8 mouse cellular contexts compared by ENCODE assay signal in the genomic region with DNA sequence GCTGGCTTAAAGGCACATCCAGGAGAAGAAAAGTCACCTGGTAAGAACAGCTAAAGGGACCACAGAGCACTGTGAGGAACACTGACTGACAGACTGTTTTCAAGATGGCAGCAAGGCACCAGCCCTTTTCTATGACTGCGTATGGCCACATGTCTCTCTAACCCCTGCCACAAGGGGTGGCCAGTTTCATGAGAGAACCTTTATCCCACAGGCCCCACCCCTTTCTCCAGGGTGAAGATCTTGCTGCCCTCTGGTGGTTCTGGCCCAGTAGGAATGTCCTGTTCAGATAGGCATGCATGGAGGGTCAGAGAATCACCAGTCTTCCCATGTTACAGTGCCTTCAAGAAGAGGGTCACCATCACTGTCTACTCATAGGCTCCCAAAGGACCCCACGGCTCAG. TPM values are rescaled to one million over a fixed set of nuclear protein-coding genes. Genes with fewer than 3 reads are reported as not detected.
DNase-seq lines count a peak whose midpoint lies in the region; ATAC-seq and TF ChIP-seq lines count a peak whose summit lies in the region.

No protein-coding gene starts in this region.

- no peak overlapping the region for H3K4me3 ChIP-seq in hindbrain, postnatal 0 days (ENCODE audit: low read length)
- no peak overlapping the region for H3K4me3 ChIP-seq in hindbrain, embryonic 16.5 days (ENCODE audit: low read length)
- H3K4me3 ChIP-seq in forebrain, embryonic 14.5 days (ENCODE audit: low read depth, low read length): no peak overlapping the region
- no peak overlapping the region for H3K4me3 ChIP-seq in forebrain, embryonic 16.5 days (replicated peaks; ENCODE audit: low read length)

- H3K4me1 ChIP-seq in hindbrain, postnatal 0 days (ENCODE audit: insufficient read depth, low read length): no peaks in the 10 kb centered on the region
- H3K4me1 ChIP-seq in hindbrain, embryonic 16.5 days (ENCODE audit: control insufficient read depth, insufficient read depth, low read depth, low read length): no peaks in the 10 kb centered on the region
- no peaks in the 10 kb centered on the region for H3K4me1 ChIP-seq in forebrain, embryonic 14.5 days (ENCODE audit: control insufficient read depth, insufficient read depth, low read length)
- no peaks in the 10 kb centered on the region for H3K4me1 ChIP-seq in forebrain, embryonic 16.5 days (replicated peaks; ENCODE audit: control insufficient read depth, insufficient read depth, low read length)

- no peaks in the 10 kb centered on the region for H3K36me3 ChIP-seq in hindbrain, postnatal 0 days (ENCODE audit: insufficient read depth, low read length)
- H3K36me3 ChIP-seq in hindbrain, embryonic 16.5 days (ENCODE audit: control insufficient read depth, insufficient read depth, low read length): no peaks in the 10 kb centered on the region
- no peaks in the 10 kb centered on the region for H3K36me3 ChIP-seq in forebrain, embryonic 14.5 days (ENCODE audit: control insufficient read depth, insufficient read depth, low read length)
- no peaks in the 10 kb centered on the region for H3K36me3 ChIP-seq in forebrain, embryonic 16.5 days (ENCODE audit: control insufficient read depth, insufficient read depth)

- no peak for DNase-seq in hindbrain, postnatal 0 days (ENCODE audit: low spot score)
- peak; percentile 8 for DNase-seq in MN1 (ENCODE audit: low spot score)
- DNase-seq in lung, postnatal 25 days (ENCODE audit: low spot score): peak; percentile 39
- no peak for DNase-seq in ovary, postnatal 36 days (ENCODE audit: low spot score)
- DNase-seq in forebrain, embryonic 14.5 days (ENCODE audit: low spot score): no peak

- H3K9me3 ChIP-seq in hindbrain, postnatal 0 days (ENCODE audit: low read length): no peaks in the 10 kb centered on the region
- peaks cover 2% of the 10 kb centered on the region for H3K9me3 ChIP-seq in hindbrain, embryonic 16.5 days (ENCODE audit: control insufficient read depth, low read length)
- H3K9me3 ChIP-seq in forebrain, embryonic 14.5 days (replicated peaks; ENCODE audit: control insufficient read depth, low read length): no peaks in the 10 kb centered on the region; the same call in 1 of the 2 replicates
- 0 out of 2 replicates have a peak, but pooled peaks cover 2% of the 10 kb centered on the region for H3K9me3 ChIP-seq in forebrain, embryonic 16.5 days (ENCODE audit: control insufficient read depth, low read length)

- ATAC-seq in hindbrain, postnatal 0 days: no peak
- no peak for ATAC-seq in hindbrain, embryonic 16.5 days
- ATAC-seq in erythroid progenitor cell, adult 5-6 weeks (replicated peaks; ENCODE audit: low FRiP score, poor library complexity, severe bottlenecking): 0 out of 2 replicates have a peak, but pooled peaks have one; percentile 19
- ATAC-seq in forebrain, embryonic 14.5 days: no peak
- ATAC-seq in forebrain, embryonic 16.5 days: no peak

- H3K27me3 ChIP-seq in hindbrain, postnatal 0 days (ENCODE audit: insufficient read depth, low read length): no peaks in the 10 kb centered on the region
- H3K27me3 ChIP-seq in hindbrain, embryonic 16.5 days (replicated peaks; ENCODE audit: control insufficient read depth, insufficient read depth, low read length): no peaks in the 10 kb centered on the region
- H3K27me3 ChIP-seq in forebrain, embryonic 14.5 days (replicated peaks; ENCODE audit: control insufficient read depth, insufficient read depth, low read length): no peaks in the 10 kb centered on the region
- H3K27me3 ChIP-seq in forebrain, embryonic 16.5 days (replicated peaks; ENCODE audit: control insufficient read depth, insufficient read depth, low read length): no peaks in the 10 kb centered on the region

- no peak overlapping the region for H3K27ac ChIP-seq in hindbrain, postnatal 0 days
- no peak overlapping the region for H3K27ac ChIP-seq in hindbrain, embryonic 16.5 days (ENCODE audit: low read depth, low read length)
- H3K27ac ChIP-seq in forebrain, embryonic 14.5 days (ENCODE audit: low read depth, low read length): no peak overlapping the region
- no peak overlapping the region for H3K27ac ChIP-seq in forebrain, embryonic 16.5 days (ENCODE audit: low read length)

- TF ChIP-seq CTCF in hindbrain, postnatal 0 days (IDR thresholded peaks at IDR 0.05; ENCODE audit: low read depth): peak; percentile 47

- no peak overlapping the region for H3K9ac ChIP-seq in hindbrain, postnatal 0 days (replicated peaks; ENCODE audit: low read length)
- no peak overlapping the region for H3K9ac ChIP-seq in hindbrain, embryonic 16.5 days (ENCODE audit: low read depth, low read length)
- H3K9ac ChIP-seq in forebrain, embryonic 14.5 days (ENCODE audit: low read length): no peak overlapping the region
- H3K9ac ChIP-seq in forebrain, embryonic 16.5 days (replicated peaks; ENCODE audit: low read depth, low read length): no peak overlapping the region

- H3K4me2 ChIP-seq in hindbrain, postnatal 0 days (ENCODE audit: low read depth, low read length): no peak overlapping the region
- H3K4me2 ChIP-seq in hindbrain, embryonic 16.5 days (ENCODE audit: low read length): no peak overlapping the region
- H3K4me2 ChIP-seq in forebrain, embryonic 14.5 days (ENCODE audit: low read length): no peak overlapping the region
- H3K4me2 ChIP-seq in forebrain, embryonic 16.5 days (ENCODE audit: low read length): no peak overlapping the region

- 69% methylated on average over 2 of the region's 2 CpGs for WGBS in hindbrain, postnatal 0 days
- WGBS in hindbrain, embryonic 16.5 days: 74% methylated on average over 2 of the region's 2 CpGs
- 79% methylated on average over 2 of the region's 2 CpGs for WGBS in forebrain, embryonic 14.5 days
- WGBS in forebrain, embryonic 16.5 days: 66% methylated on average over 2 of the region's 2 CpGs

RNA-seq across cellular contexts. Expression of gene Trpv1, which starts 10.1 kb away (rescaled TPM):
- total RNA-seq in hindbrain, postnatal 0 days (2014; rRNA removed): 0.63 and 1.6 TPM in 2 replicates
- polyA plus RNA-seq in hindbrain, postnatal 0 days (2015; fragmentation: Nextera tagmentation; extraction: Ambion mirVana): 0.29 and 0.30 TPM in 2 replicates
- 0.31 and 0.40 TPM in 2 replicates for polyA plus RNA-seq in hindbrain, embryonic 16.5 days (2015; fragmentation: Nextera tagmentation; extraction: Ambion mirVana)
- total RNA-seq in erythroid progenitor cell, adult 5-6 weeks (2015; ENCODE audit: low replicate concordance): not detected in 2 replicates
- not detected in 2 replicates for total RNA-seq in erythroid progenitor cell, adult 5-6 weeks (2017; ENCODE audit: low replicate concordance)
- 0.09 TPM in 1 of 2 replicates, not detected in the other for polyA plus RNA-seq in forebrain, embryonic 14.5 days (2014; fragmentation: Nextera tagmentation; extraction: Ambion mirVana)
- not detected in 2 replicates for polyA plus RNA-seq in forebrain, embryonic 16.5 days (2015; fragmentation: Nextera tagmentation; extraction: Ambion mirVana)

RNA-seq across cellular contexts. Expression of gene Shpk, which starts 24.7 kb away (rescaled TPM):
- total RNA-seq in hindbrain, postnatal 0 days (2014; rRNA removed): 2.2 and 3.4 TPM in 2 replicates
- polyA plus RNA-seq in hindbrain, postnatal 0 days (2015; fragmentation: Nextera tagmentation; extraction: Ambion mirVana): 2.2 and 2.8 TPM in 2 replicates
- polyA plus RNA-seq in hindbrain, embryonic 16.5 days (2015; fragmentation: Nextera tagmentation; extraction: Ambion mirVana): 2.5 and 3.0 TPM in 2 replicates
- 2.9 TPM in 1 of 2 replicates, not detected in the other for total RNA-seq in erythroid progenitor cell, adult 5-6 weeks (2015; ENCODE audit: low replicate concordance)
- total RNA-seq in erythroid progenitor cell, adult 5-6 weeks (2017; ENCODE audit: low replicate concordance): 0.39 TPM in 1 of 2 replicates, not detected in the other
- 1.1 and 1.5 TPM in 2 replicates for polyA plus RNA-seq in forebrain, embryonic 14.5 days (2014; fragmentation: Nextera tagmentation; extraction: Ambion mirVana)
- 1.3 and 1.8 TPM in 2 replicates for polyA plus RNA-seq in forebrain, embryonic 16.5 days (2015; fragmentation: Nextera tagmentation; extraction: Ambion mirVana)

RNA-seq across cellular contexts. Expression of gene Ctns, which starts 25.1 kb away (rescaled TPM):
- total RNA-seq in hindbrain, postnatal 0 days (2014; rRNA removed): 20.2 and 20.9 TPM in 2 replicates
- polyA plus RNA-seq in hindbrain, postnatal 0 days (2015; fragmentation: Nextera tagmentation; extraction: Ambion mirVana): 13.0 and 14.0 TPM in 2 replicates
- 17.4 and 21.5 TPM in 2 replicates for polyA plus RNA-seq in hindbrain, embryonic 16.5 days (2015; fragmentation: Nextera tagmentation; extraction: Ambion mirVana)
- 5.9 and 11.9 TPM in 2 replicates for total RNA-seq in erythroid progenitor cell, adult 5-6 weeks (2015; ENCODE audit: low replicate concordance)
- 7.7 and 15.1 TPM in 2 replicates for total RNA-seq in erythroid progenitor cell, adult 5-6 weeks (2017; ENCODE audit: low replicate concordance)
- 17.6 and 19.7 TPM in 2 replicates for polyA plus RNA-seq in forebrain, embryonic 14.5 days (2014; fragmentation: Nextera tagmentation; extraction: Ambion mirVana)
- 20.6 and 21.5 TPM in 2 replicates for polyA plus RNA-seq in forebrain, embryonic 16.5 days (2015; fragmentation: Nextera tagmentation; extraction: Ambion mirVana)

RNA-seq across cellular contexts. Expression of gene Trpv3, which starts 43.2 kb away (rescaled TPM):
- total RNA-seq in hindbrain, postnatal 0 days (2014; rRNA removed): 0.36 and 0.52 TPM in 2 replicates
- 0.24 and 0.30 TPM in 2 replicates for polyA plus RNA-seq in hindbrain, postnatal 0 days (2015; fragmentation: Nextera tagmentation; extraction: Ambion mirVana)
- polyA plus RNA-seq in hindbrain, embryonic 16.5 days (2015; fragmentation: Nextera tagmentation; extraction: Ambion mirVana): 0.34 TPM in 2 replicates
- not detected in 2 replicates for total RNA-seq in erythroid progenitor cell, adult 5-6 weeks (2015; ENCODE audit: low replicate concordance)
- not detected in 2 replicates for total RNA-seq in erythroid progenitor cell, adult 5-6 weeks (2017; ENCODE audit: low replicate concordance)
- polyA plus RNA-seq in forebrain, embryonic 14.5 days (2014; fragmentation: Nextera tagmentation; extraction: Ambion mirVana): 0.14 TPM in 1 of 2 replicates, not detected in the other
- 0.06 TPM in 1 of 2 replicates, not detected in the other for polyA plus RNA-seq in forebrain, embryonic 16.5 days (2015; fragmentation: Nextera tagmentation; extraction: Ambion mirVana)

RNA-seq across cellular contexts. Expression of gene Tax1bp3, which starts 47.1 kb away (rescaled TPM):
- 34.7 and 46.4 TPM in 2 replicates for total RNA-seq in hindbrain, postnatal 0 days (2014; rRNA removed)
- 95.7 and 97.7 TPM in 2 replicates for polyA plus RNA-seq in hindbrain, postnatal 0 days (2015; fragmentation: Nextera tagmentation; extraction: Ambion mirVana)
- polyA plus RNA-seq in hindbrain, embryonic 16.5 days (2015; fragmentation: Nextera tagmentation; extraction: Ambion mirVana): 120 and 129 TPM in 2 replicates
- 2.1 and 9.4 TPM in 2 replicates for total RNA-seq in erythroid progenitor cell, adult 5-6 weeks (2015; ENCODE audit: low replicate concordance)
- 3.3 and 6.9 TPM in 2 replicates for total RNA-seq in erythroid progenitor cell, adult 5-6 weeks (2017; ENCODE audit: low replicate concordance)
- 193 and 203 TPM in 2 replicates for polyA plus RNA-seq in forebrain, embryonic 14.5 days (2014; fragmentation: Nextera tagmentation; extraction: Ambion mirVana)
- polyA plus RNA-seq in forebrain, embryonic 16.5 days (2015; fragmentation: Nextera tagmentation; extraction: Ambion mirVana): 166 and 182 TPM in 2 replicates

Comparison
In these comparisons a context has a peak if more than half of its experiments do, and no peak if none do; other contexts are left out.
1. DNase-seq: peak in MN1 (single experiment) and lung, postnatal 25 days (single experiment); none in hindbrain, postnatal 0 days (single experiment), ovary, postnatal 36 days (single experiment) and forebrain, embryonic 14.5 days (single experiment).